ENCODE assay signal across 24 mouse cellular contexts in the genomic region with DNA sequence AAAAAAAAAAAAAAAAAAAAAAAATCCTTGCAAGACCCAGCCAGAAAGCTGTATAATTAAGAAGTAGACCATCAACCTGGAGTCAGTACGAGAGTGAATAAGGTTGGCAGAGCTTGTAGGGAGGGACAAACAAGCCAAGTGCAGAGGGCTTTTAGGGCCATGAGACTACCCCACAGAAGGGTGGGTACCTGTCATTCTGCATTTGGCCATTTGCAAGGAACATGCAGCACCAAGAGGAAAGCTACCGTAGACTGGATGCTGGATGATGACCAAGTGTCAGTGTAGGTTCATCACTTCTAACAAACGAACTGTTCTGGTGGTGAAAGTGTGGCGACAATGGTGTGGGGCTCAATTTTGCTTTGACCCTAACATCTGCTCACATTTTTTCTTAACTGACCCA. TPM values are rescaled to one million over a fixed set of nuclear protein-coding genes. Genes with fewer than 3 reads are reported as not detected.
DNase-seq lines count a peak whose midpoint lies in the region; ATAC-seq and TF ChIP-seq lines count a peak whose summit lies in the region.
"Had no signal": no experiment of that assay in that cellular context is flagged by ENCODE, and none has a peak within 500 bp of the region (broad histone marks: within the 10 kb centered on the region; RNA-seq: fewer than 3 reads in every experiment).

No protein-coding gene starts in this region.

- TF ChIP-seq CTCF in midbrain, postnatal 0 days (IDR thresholded peaks at IDR 0.05), result no peak

- H3K36me3 ChIP-seq in midbrain, postnatal 0 days (ENCODE audit: insufficient read depth, low read length), result peaks cover 19% of the 10 kb centered on the region
- peaks cover 27% of the 10 kb centered on the region for H3K36me3 ChIP-seq in midbrain, embryonic 14.5 days (ENCODE audit: control insufficient read depth, insufficient read depth, low read length)

- no peaks in the 10 kb centered on the region for H3K4me1 ChIP-seq in midbrain, postnatal 0 days (ENCODE audit: insufficient read depth, low read length)
- H3K4me1 ChIP-seq in midbrain, embryonic 14.5 days (ENCODE audit: control insufficient read depth, insufficient read depth, low read length), result no peaks in the 10 kb centered on the region
- H3K4me1 ChIP-seq: forebrain, embryonic 10.5 days; heart, embryonic 10.5 days; hindbrain, embryonic 13.5 days had no signal

- no peak overlapping the region for H3K9ac ChIP-seq in midbrain, postnatal 0 days (replicated peaks; ENCODE audit: low read length, poor library complexity, severe bottlenecking)
- H3K9ac ChIP-seq in midbrain, embryonic 14.5 days (replicated peaks; ENCODE audit: low read length), result no peak overlapping the region
- H3K9ac ChIP-seq: forebrain, postnatal 0 days; heart, embryonic 13.5 days; hindbrain, embryonic 13.5 days had no signal

- intact Hi-C loops in heart, postnatal 25 days (cut with DNase I), result no loop called here

- peak; percentile 50 for DNase-seq in heart, adult 11 months
- DNase-seq in heart, postnatal 25 days (ENCODE audit: low spot score), result no peak
- DNase-seq in midbrain, postnatal 0 days (ENCODE audit: low spot score), result peak; percentile 41
- no peak for DNase-seq in midbrain, embryonic 14.5 days
- DNase-seq in retina, postnatal 1 day, result peak; percentile 45
- DNase-seq in testis, postnatal 10 days (ENCODE audit: low spot score), result no peak
- DNase-seq: adrenal gland, adult 8-10 months; adrenal gland, postnatal 25 days; cerebellum, adult 18-20 months; cerebellum, adult 9-11 months; forebrain, postnatal 0 days; gastrocnemius, postnatal 25 days; heart, adult 2 months; heart, postnatal 14 days had no signal

- H3K4me2 ChIP-seq in midbrain, postnatal 0 days (ENCODE audit: low read depth, low read length, poor library complexity, severe bottlenecking), result no peak overlapping the region
- H3K4me2 ChIP-seq in midbrain, embryonic 14.5 days (ENCODE audit: low read length), result no peak overlapping the region
- H3K4me2 ChIP-seq: heart, embryonic 13.5 days; hindbrain, embryonic 13.5 days had no signal

- no peak overlapping the region for H3K4me3 ChIP-seq in midbrain, postnatal 0 days (ENCODE audit: low read depth, low read length)
- H3K4me3 ChIP-seq in midbrain, embryonic 14.5 days (replicated peaks; ENCODE audit: low read depth, low read length), result no peak overlapping the region
- H3K4me3 ChIP-seq: forebrain, embryonic 10.5 days; heart, adult 2 months; heart, embryonic 10.5 days; heart, embryonic 13.5 days; hindbrain, embryonic 13.5 days had no signal

- H3K9me3 ChIP-seq in midbrain, postnatal 0 days (ENCODE audit: low read length), result no peaks in the 10 kb centered on the region
- no peaks in the 10 kb centered on the region for H3K9me3 ChIP-seq in midbrain, embryonic 14.5 days (ENCODE audit: control insufficient read depth, low read length)
- H3K9me3 ChIP-seq: forebrain, embryonic 10.5 days; heart, embryonic 10.5 days; heart, embryonic 13.5 days; hindbrain, embryonic 13.5 days had no signal

- no peaks in the 10 kb centered on the region for H3K27me3 ChIP-seq in midbrain, postnatal 0 days (ENCODE audit: insufficient read depth, low read length)
- H3K27me3 ChIP-seq in midbrain, embryonic 14.5 days (ENCODE audit: control insufficient read depth, insufficient read depth, low read length), result no peaks in the 10 kb centered on the region
- H3K27me3 ChIP-seq: heart, embryonic 13.5 days; hindbrain, embryonic 13.5 days had no signal

- no peak for ATAC-seq in midbrain, postnatal 0 days (ENCODE audit: low FRiP score)
- ATAC-seq in midbrain, embryonic 14.5 days (ENCODE audit: low FRiP score, low TSS enrichment), result no peak
- ATAC-seq: activated CD4-positive, CD25-positive, alpha-beta regulatory T cell, adult 4 months; CD4-positive, CD25-positive, alpha-beta regulatory T cell, adult 4 months; forebrain, embryonic 14.5 days; forebrain, postnatal 0 days; hindbrain, embryonic 16.5 days; inflammation-experienced regulatory T-cells, adult 6 months; intestine, embryonic 16.5 days had no signal

- 93% methylated on average over 4 of the region's 4 CpGs for WGBS in midbrain, postnatal 0 days
- WGBS in midbrain, embryonic 14.5 days, result 96% methylated on average over 4 of the region's 4 CpGs

- no peak overlapping the region for H3K27ac ChIP-seq in midbrain, postnatal 0 days (ENCODE audit: low read depth, low read length)
- H3K27ac ChIP-seq in midbrain, embryonic 14.5 days (replicated peaks; ENCODE audit: low read depth, low read length), result no peak overlapping the region
- H3K27ac ChIP-seq: forebrain, embryonic 10.5 days; heart, adult 2 months; heart, embryonic 10.5 days; heart, embryonic 13.5 days; hindbrain, embryonic 13.5 days had no signal

RNA-seq across cellular contexts. Expression of a gene that starts 22.8 kb away (rescaled TPM):
- 10 to 100 TPM; 17.5 to 19.4 TPM for total RNA-seq in heart, postnatal 25 days (2021)
- total RNA-seq in midbrain, postnatal 0 days (2014; rRNA removed), result 15.6 and 19.2 TPM in 2 replicates
- 24.4 and 25.2 TPM in 2 replicates for polyA plus RNA-seq in midbrain, postnatal 0 days (2015; fragmentation: Nextera tagmentation; extraction: Ambion mirVana)
- 20.0 and 26.9 TPM in 2 replicates for polyA plus RNA-seq in midbrain, embryonic 14.5 days (2014; fragmentation: Nextera tagmentation; extraction: Ambion mirVana)

RNA-seq across cellular contexts. Expression of a gene that starts 22.9 kb away (rescaled TPM):
- total RNA-seq in heart, postnatal 25 days (2021), result 10 to 100 TPM; 11.3 to 14.7 TPM
- total RNA-seq in midbrain, postnatal 0 days (2014; rRNA removed), result 8.5 and 9.7 TPM in 2 replicates
- polyA plus RNA-seq in midbrain, postnatal 0 days (2015; fragmentation: Nextera tagmentation; extraction: Ambion mirVana), result 3.7 and 4.7 TPM in 2 replicates
- 10.4 and 12.3 TPM in 2 replicates for polyA plus RNA-seq in midbrain, embryonic 14.5 days (2014; fragmentation: Nextera tagmentation; extraction: Ambion mirVana)

RNA-seq across cellular contexts. Expression of a gene that starts 57.5 kb away (rescaled TPM):
- total RNA-seq in heart, postnatal 25 days (2021), result 10 to 100 TPM; 27.8 to 35.5 TPM
- 61.2 and 137 TPM in 2 replicates for total RNA-seq in midbrain, postnatal 0 days (2014; rRNA removed)
- 161 and 173 TPM in 2 replicates for polyA plus RNA-seq in midbrain, postnatal 0 days (2015; fragmentation: Nextera tagmentation; extraction: Ambion mirVana)
- polyA plus RNA-seq in midbrain, embryonic 14.5 days (2014; fragmentation: Nextera tagmentation; extraction: Ambion mirVana), result 191 and 200 TPM in 2 replicates

Comparison
In these comparisons a context has a peak if more than half of its experiments do, and no peak if none do; other contexts are left out.
1. DNase-seq: peak in heart, adult 11 months (single experiment), midbrain, postnatal 0 days (single experiment) and retina, postnatal 1 day (single experiment); none in heart, postnatal 25 days (single experiment), midbrain, embryonic 14.5 days (single experiment) and testis, postnatal 10 days (single experiment).